Comparison of ENCODE assay signal across 14 mouse cellular contexts in genomic region chr12:96615134-96615533, GRCm38 (mm10).
"Had no signal": no experiment of that assay in that cellular context is flagged by ENCODE, and none has a peak within 500 bp of the region (broad histone marks: within the 10 kb centered on the region; RNA-seq: fewer than 3 reads in every experiment).

No protein-coding gene starts in this region.

- H3K36me3 ChIP-seq: limb, embryonic 15.5 days; liver, embryonic 12.5 days; midbrain, embryonic 15.5 days; stomach, embryonic 15.5 days had no signal

- H3K27ac ChIP-seq: left cerebral cortex, adult 2 months; limb, embryonic 15.5 days; liver, embryonic 12.5 days; macrophage; midbrain, embryonic 15.5 days; stomach, embryonic 15.5 days had no signal

- ATAC-seq: liver, embryonic 12.5 days; midbrain, embryonic 15.5 days had no signal

- H3K4me1 ChIP-seq: limb, embryonic 15.5 days; liver, embryonic 12.5 days; midbrain, embryonic 15.5 days; stomach, embryonic 15.5 days had no signal

- H3K9ac ChIP-seq: limb, embryonic 15.5 days; liver, embryonic 12.5 days; lung, embryonic 14.5 days; midbrain, embryonic 15.5 days; stomach, embryonic 15.5 days had no signal

- H3K4me2 ChIP-seq: limb, embryonic 15.5 days; liver, embryonic 12.5 days; lung, embryonic 14.5 days; midbrain, embryonic 11.5 days; midbrain, embryonic 15.5 days; stomach, embryonic 15.5 days had no signal

- H3K4me3 ChIP-seq: left cerebral cortex, adult 2 months; limb, embryonic 15.5 days; liver, embryonic 12.5 days; midbrain, embryonic 15.5 days; stomach, embryonic 15.5 days had no signal

- H3K9me3 ChIP-seq: limb, embryonic 15.5 days; liver, embryonic 12.5 days; midbrain, embryonic 15.5 days; stomach, embryonic 15.5 days had no signal

- H3K27me3 ChIP-seq: limb, embryonic 15.5 days; liver, embryonic 12.5 days; midbrain, embryonic 15.5 days; stomach, embryonic 15.5 days had no signal

- DNase-seq: kidney, adult 18-20 months; kidney, postnatal 10 days; lung, embryonic 14.5 days; lung, postnatal 10 days; right cerebral cortex, postnatal 14 days; thymus, adult 2 months; thymus, postnatal 25 days had no signal
